Mouse (Mus musculus): Measurements from ENCODE around the gene Tmem221. TPM values are rescaled to one million over a fixed set of nuclear protein-coding genes. Genes with fewer than 3 reads are reported as not detected.

Tmem221 gene
- not detected in 4 replicates for total RNA-seq (2023)

GRCm38 (mm10) chr8:71558071-71558957 lies at the start of gene Tmem221:
Tmem221 (minus strand) TSS chr8:71558871.

GRCm38 (mm10) chr8:71597451-71597850 lies 38.8 kb upstream of the Tmem221 start, which contains the start of gene Fam129c:
Fam129c (plus strand) TSS chr8:71597648.

GRCm38 (mm10) chr8:71591471-71592373 lies 33.1 kb upstream of the Tmem221 start, which contains the start of gene Pgls:
Pgls (plus strand) TSS chr8:71592176.

DNA sequence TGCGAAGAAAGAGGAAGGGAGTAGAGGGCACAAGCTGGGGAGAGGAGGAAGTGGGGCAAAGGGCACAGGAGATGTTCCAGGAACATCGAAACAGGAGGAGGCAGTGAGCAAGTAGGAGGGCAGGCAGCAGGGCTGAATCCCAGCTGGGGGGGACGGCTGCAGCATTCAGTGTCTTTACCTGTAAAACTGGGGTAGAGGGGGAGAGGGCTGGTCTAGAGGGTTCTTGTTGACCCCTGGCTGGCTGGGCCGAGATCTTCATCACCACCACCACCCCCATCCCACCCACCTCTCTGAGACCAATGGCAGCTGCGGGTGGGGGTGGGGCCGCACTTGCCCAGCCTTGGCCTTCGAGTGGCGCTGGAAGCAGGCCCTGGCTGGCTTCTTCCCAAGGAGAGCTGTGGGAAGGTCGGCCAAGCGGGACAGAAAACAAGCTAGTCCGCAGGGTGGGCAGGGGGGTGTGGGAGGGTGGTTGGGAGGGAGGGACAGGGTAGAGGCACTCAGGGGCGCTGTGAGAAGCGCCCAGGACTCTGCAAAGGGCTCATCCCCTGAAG lies 9.8 kb upstream of the Tmem221 start, which contains the start of gene Slc27a1:
TSS of gene Slc27a1 (plus strand) at position 496 of the 551 bp plus-strand sequence.

DNA sequence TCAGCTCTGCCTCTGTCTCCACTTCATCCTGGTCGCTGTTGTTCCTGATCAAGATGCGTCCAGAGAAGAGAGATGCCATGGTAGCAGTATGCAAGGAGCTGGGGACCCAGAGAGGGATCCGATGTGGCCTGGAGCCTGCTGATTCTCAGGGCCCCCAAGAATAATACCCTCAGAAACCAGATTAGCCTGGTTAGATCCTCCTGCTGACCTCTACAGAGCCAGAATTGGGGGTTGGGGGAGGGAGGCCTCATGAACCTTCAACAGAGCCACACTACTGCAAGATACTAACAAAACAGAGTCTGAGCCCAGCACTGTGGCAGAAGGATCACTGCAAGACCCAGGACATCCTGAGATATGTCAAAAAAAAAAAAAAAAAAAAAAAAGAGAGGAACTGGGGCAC lies 7.8 kb upstream of the Tmem221 start, which contains the start of gene Nxnl1:
TSS of gene Nxnl1 (minus strand) at position 101 of the 400 bp plus-strand sequence.

DNA sequence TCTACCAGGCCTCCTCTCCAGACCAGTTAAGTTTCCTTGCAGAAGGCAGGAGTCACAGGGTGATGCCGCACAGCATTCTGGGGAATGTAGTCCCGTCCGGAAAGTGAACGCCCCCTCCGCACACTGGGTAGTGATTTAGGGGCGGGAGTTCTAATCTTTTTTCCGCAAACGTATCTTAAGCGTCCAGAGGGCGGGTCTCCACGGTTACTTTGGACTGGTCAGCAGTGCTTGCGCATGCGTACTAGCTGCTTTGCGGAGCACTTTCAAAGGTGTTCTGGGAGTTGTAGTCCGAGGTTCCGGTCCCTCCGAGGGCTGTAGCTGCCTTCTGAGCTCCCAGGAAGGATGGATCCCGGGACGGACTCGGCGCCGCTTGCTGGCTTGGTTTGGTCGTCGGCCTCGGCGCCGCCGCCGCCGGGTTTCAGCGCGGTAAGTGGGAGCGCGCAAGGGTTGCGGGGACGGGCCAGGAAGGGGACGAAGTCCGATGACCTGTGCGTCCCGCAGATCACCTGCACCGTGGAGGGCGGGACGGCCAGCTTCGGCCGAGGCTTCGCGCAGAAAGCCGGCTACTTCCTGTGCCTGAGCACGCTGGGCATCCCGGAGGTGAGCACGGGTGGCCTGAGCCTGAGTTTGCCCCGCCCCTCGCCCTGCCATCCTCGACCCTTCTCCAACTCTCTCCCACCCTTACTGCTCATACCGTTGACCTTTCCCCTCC lies 15.9 kb downstream of the Tmem221 start, which contains the start of gene Mvb12a:
TSS of gene Mvb12a (plus strand) at position 291 of the 712 bp plus-strand sequence.

DNA sequence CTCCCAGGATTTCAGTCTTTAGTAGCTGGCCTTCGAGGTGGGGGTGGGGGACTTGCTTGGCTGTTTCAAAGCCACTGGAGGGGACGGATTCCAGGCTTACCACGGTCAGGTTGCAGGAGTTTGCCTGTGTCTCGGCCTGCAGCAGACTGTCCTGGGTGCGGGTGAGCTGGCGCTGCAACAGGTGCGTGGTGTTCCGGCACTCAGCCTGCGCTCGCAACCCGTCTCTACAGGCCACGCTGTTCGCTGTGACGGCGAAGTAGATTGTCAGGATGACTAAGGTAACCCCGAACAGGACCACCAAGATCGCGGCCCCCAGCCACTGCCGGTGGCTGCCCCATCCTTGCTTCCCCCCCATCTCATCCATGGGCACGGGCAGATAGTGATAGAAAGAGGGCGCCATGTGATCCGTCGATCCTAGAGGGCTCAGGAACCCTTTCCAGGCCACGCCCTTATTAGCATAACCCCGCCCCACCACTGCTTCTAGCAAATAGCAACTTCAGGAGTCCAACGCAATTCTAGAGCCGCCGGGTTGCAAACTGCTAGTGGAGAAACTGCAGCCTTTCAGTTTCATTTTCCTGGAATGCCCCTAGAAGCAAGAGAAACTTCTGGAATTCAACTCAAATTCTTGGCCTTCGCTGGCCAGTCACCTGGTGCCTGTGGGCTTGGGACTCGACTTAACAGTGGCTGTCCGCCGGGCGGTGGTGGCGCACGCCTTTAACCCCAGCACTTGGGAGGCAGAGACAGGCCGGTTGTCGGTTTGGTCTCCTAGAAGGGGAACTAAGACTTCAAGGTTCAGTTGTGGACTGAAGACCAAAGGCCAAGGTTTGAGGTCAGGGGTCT lies 21.4 kb downstream of the Tmem221 start, which contains the start of gene Bst2:
TSS of gene Bst2 (minus strand) at position 429 of the 840 bp plus-strand sequence.

DNA sequence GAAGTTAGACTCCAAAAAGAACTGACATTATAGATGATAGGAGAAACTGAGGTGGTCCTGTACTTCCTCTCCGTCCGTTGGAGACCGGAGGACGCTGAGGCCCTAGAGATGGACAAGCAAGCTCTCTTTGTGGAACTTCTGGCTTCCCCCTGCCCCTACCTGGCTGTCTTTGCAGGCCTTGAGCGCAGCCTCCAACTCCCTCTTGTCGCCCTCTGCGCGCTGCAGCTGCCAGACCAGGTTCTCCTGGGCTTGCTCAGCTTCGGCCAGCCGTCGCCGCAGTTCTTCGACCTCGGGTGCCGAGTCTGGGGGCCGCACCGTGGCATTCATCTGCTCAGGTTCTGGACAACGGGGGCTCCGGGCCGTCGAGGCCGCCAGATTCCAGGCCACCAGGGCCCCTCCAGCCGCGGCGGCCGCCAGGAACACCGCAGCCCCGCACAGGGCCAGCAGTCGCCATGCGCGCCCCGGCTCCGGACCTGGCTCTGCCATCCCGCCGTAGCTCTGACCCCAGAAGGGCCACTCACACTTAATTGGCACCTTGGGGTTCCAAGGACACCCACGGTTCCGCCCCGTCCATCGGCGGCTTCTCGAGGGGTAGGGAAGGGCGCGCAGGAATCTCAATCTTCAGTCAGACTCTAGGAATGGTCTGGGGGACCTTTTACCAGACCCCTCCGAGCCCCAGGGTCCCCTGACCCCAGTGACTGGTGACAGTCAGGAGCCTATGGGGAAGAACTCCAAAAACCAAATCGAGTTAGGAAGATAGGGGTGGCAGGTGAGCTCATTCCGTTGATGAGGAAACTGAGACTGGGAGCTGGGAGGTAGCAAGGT lies 33.2 kb downstream of the Tmem221 start, which contains the start of gene Ccdc194:
TSS of gene Ccdc194 (minus strand) at position 486 of the 825 bp plus-strand sequence.

GRCm38 (mm10) chr8:71511644-71512043 lies 47.0 kb downstream of the Tmem221 start, which contains the start of gene Plvap:
Plvap (minus strand) TSS chr8:71511752.

Other genes with a start within 250 kb of the Tmem221 start
- gene Use1, start 192.0 kb downstream of the Tmem221 start, total RNA-seq (2023) = 279 to 295 TPM (median 290 TPM) in 4 replicates
- gene Ocel1, start 187.6 kb downstream of the Tmem221 start, total RNA-seq (2023) = 16.4 to 24.5 TPM (median 23.0 TPM) in 4 replicates
- 12.5 to 15.7 TPM (median 13.8 TPM) in 4 replicates for gene Nr2f6, start 176.9 kb downstream of the Tmem221 start, total RNA-seq (2023)
- gene Ushbp1, start 163.1 kb downstream of the Tmem221 start, total RNA-seq (2023) = not detected in 4 replicates
- gene Babam1, start 162.0 kb downstream of the Tmem221 start, total RNA-seq (2023) = 86.1 to 104 TPM (median 93.2 TPM) in 4 replicates
- 0.39 to 1.6 TPM (median 0.60 TPM) in 4 replicates for gene Ankle1, start 152.9 kb downstream of the Tmem221 start, total RNA-seq (2023)
- 12.0 to 14.3 TPM (median 12.5 TPM) in 4 replicates for gene Abhd8, start 95.2 kb downstream of the Tmem221 start, total RNA-seq (2023)
- gene Mrpl34, start 93.9 kb downstream of the Tmem221 start, total RNA-seq (2023) = 28.3 to 38.5 TPM (median 35.1 TPM) in 4 replicates
- gene Dda1, start 89.7 kb downstream of the Tmem221 start, total RNA-seq (2023) = 100 to 118 TPM (median 108 TPM) in 4 replicates
- gene Ano8, start 72.9 kb downstream of the Tmem221 start, total RNA-seq (2023) = 11.7 to 13.0 TPM (median 12.1 TPM) in 4 replicates
- 14.6 to 19.6 TPM (median 17.3 TPM) in 4 replicates for gene Gtpbp3, start 70.8 kb downstream of the Tmem221 start, total RNA-seq (2023)
- gene Plvap, start 47.1 kb downstream of the Tmem221 start, total RNA-seq (2023) = 0.49 TPM in 1 of 4 replicates, not detected in the others
- not detected in 4 replicates for gene Ccdc194, start 33.2 kb downstream of the Tmem221 start, total RNA-seq (2023)
- gene Bst2, start 21.4 kb downstream of the Tmem221 start, total RNA-seq (2023) = 22.0 to 39.0 TPM (median 26.1 TPM) in 4 replicates
- 33.7 to 43.0 TPM (median 40.6 TPM) in 4 replicates for gene Mvb12a, start 15.9 kb downstream of the Tmem221 start, total RNA-seq (2023)
- gene Nxnl1, start 7.7 kb upstream of the Tmem221 start, total RNA-seq (2023) = not detected in 4 replicates
- gene Slc27a1, start 10.0 kb upstream of the Tmem221 start, total RNA-seq (2023) = 9.7 to 12.1 TPM (median 11.2 TPM) in 4 replicates
- gene Pgls, start 33.3 kb upstream of the Tmem221 start, total RNA-seq (2023) = 96.6 to 107 TPM (median 102 TPM) in 4 replicates
- gene Fam129c, start 38.8 kb upstream of the Tmem221 start, total RNA-seq (2023) = 102 to 133 TPM (median 110 TPM) in 4 replicates
- gene Colgalt1, start 52.1 kb upstream of the Tmem221 start, total RNA-seq (2023) = 104 to 123 TPM (median 109 TPM) in 4 replicates
- gene Unc13a, start 112.9 kb upstream of the Tmem221 start, total RNA-seq (2023) = 0.09 to 0.33 TPM (median 0.21 TPM) in 3 of 4 replicates, not detected in the other
- 76.1 to 85.3 TPM (median 78.2 TPM) in 4 replicates for gene Jak3, start 117.4 kb upstream of the Tmem221 start, total RNA-seq (2023)
- gene Insl3, start 130.3 kb upstream of the Tmem221 start, total RNA-seq (2023) = 33.1 to 39.9 TPM (median 34.5 TPM) in 4 replicates
- 0.30 to 0.75 TPM (median 0.51 TPM) in 4 replicates for gene B3gnt3, start 142.9 kb upstream of the Tmem221 start, total RNA-seq (2023)
- gene Fcho1, start 166.8 kb upstream of the Tmem221 start, total RNA-seq (2023) = 170 to 194 TPM (median 172 TPM) in 4 replicates